Mouse (Mus musculus): ENCODE data around the gene Srd5a1.
"Not testable (repeated sequence)": the region's sequence is repeated elsewhere in the genome, so short reads cannot be mapped to it uniquely, and the experiment has no call there.

The Srd5a1 gene

DNA sequence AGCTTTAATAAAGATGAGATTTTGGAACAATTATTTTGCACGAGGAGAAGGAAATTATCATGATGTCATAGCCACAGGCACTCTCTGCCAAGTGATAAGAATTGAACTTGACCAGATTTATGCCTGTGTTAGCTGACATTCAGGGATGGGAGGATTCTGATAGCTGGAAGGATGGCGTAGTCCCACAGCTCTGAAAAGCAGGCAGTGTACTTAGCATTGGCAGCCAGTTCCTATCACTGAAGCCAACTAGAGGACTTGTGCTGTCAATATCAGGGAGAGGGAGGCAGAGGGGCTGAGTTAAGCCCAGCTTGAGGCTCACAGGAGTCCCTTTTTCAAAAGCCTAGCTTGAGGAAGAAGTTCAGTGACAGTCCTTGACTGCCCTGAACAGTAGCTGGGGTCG, 13.3 kb upstream of the Srd5a1 start:
- in situ Hi-C loops (cut with MseI, MboI), result no loop called here

DNA sequence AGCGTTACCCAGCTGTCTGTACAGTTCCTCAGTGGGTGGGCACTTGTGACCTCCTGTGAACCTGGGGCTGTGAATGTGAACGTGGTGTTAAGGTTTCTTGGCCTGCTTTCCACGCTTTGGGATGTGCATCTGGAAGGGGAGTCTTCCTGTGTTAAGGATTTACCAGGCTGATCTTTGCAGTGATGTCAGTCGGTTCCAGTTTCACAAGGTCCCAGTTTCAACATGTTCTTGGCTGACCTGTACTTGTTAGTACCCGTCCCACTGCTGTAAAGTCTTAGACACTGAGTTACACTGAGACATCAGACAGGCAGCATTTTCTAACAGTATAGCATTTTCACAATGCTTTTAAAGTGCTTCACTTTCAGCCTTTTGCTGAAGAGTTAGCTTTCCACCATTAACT, 12.6 kb upstream of the Srd5a1 start:
- in situ Hi-C loops (cut with MseI, MboI), result no loop called here

DNA sequence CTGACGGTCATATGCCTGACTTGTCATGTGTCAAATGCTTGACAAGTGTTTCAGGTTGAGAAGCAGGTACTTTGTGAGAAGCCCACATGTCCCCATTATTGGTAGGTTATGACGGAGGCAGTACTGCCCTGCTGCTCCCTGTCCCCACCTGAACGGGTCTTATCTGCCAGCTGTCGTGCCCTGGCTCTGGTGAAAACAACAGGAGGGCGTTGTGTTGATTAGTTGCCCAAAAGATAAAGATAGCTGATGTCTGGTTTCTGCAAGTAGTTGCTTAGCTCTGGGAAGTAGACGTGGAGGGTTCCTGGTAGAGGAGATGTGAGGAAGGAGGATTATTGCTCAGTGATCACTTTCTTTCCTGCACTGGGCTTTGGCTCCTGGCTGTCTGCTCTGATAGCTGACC, 5.5 kb upstream of the Srd5a1 start:
- in situ Hi-C loops (cut with MseI, MboI), result no loop called here

DNA sequence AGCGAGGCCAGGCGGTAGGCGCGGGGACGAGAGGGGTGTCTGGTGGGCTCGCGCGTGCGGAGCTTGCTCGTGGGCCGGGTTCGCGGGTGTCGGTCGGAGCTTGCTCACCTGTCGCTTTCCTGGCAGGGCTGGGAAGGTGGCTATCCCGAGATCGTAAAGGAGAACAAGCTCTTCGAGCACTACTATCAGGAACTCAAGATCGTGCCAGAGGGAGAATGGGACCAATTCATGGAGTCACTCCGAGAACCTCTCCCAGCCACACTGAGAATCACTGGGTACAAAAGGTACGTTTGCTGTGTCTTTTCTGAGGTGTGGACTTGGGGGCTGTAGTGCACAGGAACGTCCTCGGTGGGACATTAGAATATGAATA, 918 bp upstream of the Srd5a1 start:
- in situ Hi-C loops (cut with MseI, MboI), result no loop called here

DNA sequence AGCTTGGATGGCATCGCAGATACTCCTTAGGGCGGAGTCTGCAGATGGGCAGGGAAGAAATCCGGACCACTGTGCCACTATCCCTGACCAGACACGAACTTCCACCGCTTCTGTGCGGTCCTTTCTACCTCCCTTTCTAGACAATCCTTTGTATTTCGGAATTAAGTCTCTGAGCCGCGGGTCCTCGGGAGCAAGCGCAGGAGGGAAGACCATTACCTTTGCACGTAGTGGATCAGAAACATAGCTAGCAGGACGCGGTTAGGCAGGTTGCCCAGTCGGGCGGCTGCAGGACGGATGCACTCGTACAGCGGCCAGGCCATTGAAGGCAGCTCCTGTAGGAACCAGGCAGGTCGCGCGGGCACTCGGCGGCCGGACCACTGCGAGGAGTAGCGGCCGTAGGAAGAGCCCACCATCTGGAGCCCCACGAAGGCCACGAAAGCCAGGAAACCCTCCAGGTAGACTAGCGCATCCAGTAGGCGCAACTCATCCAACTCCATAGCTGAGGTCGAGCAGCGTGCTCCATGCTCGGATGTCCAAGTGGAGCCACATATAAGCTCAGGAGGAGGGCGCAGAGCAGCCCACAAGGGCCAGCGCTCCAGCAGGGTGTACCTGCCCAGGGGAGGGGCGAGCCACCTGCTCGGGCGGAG, 368 bp downstream of the Srd5a1 start:
- in situ Hi-C loops (cut with MseI, MboI), result no loop called here

DNA sequence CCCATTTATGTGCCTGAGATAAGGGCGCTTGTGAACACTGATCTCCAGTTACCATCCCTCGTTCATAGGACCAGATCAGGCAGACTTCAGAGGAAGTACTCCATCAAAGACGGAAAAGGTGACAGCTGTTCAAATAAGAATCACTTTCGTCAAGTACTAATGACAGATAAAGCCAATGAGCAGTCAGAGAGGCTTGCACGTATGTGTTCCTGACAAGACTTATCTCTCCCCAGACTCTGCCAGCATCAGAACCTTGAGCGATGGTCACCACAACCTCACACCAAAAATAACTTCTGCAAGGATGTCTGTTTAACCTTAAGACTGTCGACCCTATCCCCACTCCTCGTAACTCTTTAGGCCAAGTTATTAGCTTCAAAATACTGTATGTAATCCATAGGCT, 2.5 kb downstream of the Srd5a1 start:
- in situ Hi-C loops (cut with MseI, MboI), result no loop called here

DNA sequence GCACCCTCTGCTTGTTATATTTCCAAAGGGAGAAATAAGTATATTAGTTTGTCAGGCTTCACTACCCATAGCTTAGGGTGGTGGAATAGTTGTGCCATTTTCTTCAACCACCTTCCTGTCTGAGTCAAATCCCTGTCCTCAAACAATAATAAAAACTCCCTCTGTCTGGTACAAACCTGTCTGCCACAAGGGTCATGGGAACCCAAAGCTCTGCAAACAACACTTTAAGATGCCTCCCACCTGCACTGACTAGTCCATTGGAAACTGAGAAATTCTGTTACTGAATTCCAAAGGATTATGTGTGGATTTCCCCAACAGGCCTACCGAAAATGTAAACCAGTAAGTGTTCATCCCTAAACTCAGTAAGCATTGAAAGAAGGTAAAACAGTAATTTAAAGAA, 6.6 kb downstream of the Srd5a1 start:
- in situ Hi-C loops (cut with MseI, MboI), result no loop called here

DNA sequence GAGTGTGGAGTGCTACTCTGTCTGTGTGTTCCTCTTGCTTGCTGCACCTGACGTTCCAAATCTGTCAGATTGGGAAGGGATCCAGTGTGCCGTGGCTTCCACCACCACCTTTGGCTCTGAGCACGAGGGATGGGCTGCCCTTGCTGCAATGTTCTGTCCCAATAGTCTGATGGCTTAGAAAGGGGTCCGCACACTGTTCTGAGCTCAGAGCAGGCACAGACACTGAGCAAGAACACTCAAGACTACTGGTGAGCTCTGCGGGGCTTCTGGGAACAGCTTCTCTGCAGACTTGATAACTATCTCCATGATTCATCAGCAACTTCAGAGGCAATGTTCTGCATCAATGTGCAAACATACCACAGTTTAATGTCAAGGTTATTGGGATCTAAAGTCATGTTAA, 9.9 kb downstream of the Srd5a1 start:
- in situ Hi-C loops (cut with MseI, MboI), result no loop called here

DNA sequence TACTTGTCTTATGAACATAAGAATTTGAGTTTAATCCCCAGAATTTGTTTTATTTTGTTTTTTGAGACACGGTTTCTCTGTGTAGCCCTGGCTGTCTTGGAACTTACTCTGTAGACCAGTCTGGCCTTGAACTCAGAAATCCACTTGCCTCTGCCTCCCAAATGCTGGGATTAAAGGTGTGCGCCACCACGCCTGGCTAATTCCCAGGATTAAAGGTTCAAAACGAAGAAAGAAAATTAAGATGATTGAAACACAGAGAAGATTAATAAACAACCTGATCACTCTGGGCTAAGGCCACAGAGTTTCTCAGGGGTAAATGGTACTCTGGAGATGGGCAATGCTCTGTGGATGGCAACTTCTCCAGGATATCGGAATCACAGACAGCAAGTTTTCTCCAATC, 10.4 kb downstream of the Srd5a1 start:
- in situ Hi-C loops (cut with MseI, MboI), result not testable (repeated sequence)

DNA sequence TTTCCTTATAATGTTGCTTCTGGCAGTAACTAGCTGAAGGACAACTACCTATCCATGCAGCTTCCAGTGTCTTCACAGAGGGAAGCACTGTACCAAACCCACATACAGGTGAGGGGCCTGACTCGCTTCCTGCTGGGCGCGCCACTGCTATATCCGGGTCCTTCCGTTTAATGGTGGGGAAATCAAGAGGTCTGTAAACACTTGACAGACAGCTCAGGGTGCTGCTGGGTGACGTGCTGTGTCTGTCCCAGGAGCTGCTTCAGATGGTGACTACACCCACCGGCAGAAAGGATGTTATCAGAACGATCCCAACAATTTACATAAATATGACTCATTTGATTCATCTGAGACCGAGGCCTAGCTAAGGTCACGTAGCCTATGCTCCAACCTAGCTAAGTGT, 12.4 kb downstream of the Srd5a1 start:
- in situ Hi-C loops (cut with MseI, MboI), result no loop called here

DNA sequence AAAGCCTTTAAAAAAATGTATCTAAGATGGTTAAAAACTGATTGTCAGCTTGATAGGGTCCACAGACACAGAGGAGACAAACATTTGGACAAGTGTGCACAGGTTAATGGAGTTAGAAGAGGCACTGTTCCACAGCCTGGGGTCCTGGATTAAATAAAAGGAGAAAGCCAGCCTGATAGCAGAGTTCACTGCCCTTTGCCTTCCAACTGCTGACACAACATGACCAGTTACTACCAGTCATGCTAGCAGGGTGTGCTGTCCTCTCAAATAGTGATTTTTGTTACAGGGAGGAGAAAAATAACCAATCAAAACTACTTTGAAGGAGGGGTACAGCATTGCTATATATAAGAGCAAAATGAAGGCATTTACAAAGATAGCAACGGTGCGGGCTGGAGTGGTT, 14.7 kb downstream of the Srd5a1 start:
- in situ Hi-C loops (cut with MseI, MboI), result no loop called here

DNA sequence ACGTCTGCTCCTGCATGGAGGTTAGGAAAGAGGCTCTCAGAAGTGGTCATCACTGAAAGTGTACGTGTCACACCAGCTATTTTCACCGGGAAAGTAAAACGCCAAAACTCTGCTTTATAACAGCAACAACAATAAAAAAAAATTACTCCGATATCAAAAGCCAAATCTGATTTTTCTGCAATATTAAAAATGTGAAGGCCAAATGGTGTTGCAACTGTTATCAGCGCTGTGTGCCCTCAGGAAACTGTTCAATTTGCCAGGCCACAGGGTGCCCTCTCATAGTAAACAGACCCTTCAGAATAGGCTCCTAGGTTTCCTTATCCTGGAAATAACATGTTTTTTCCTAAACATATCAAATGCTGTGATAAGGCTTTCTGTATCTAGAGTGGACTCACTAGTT, 15.3 kb downstream of the Srd5a1 start:
- in situ Hi-C loops (cut with MseI, MboI), result no loop called here

DNA sequence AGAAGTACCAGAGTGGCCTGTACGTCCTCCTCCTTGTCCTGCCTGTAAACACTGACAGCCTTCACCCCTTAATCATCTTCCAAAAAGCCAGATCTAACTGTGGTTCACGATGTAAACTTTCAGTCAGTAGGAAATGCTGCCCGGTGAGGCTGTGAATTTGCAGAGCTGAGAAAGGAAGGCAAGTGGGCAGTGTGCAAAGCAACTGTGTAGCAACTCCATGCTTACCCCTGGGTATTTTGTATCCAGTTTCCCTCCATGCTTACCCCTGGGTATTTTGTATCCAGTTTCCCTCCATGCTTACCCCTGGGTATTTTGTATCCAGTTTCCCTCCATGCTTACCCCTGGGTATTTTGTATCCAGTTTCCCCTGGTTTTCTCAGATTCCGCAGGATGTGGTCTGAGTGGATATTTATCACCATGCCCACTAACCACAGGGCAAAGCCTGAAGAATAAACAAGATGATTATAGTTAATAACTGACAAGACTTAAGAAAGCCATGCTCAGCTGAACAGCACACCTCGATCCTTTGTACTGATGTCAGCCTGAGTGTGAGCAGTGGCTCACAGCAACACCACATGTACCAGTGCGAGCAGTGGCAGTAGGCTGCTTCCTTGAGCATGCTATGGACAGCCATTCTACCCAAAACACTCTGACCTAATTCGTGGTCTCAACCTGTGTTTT, 16.5 kb downstream of the Srd5a1 start:
- in situ Hi-C loops (cut with MseI, MboI), result no loop called here

DNA sequence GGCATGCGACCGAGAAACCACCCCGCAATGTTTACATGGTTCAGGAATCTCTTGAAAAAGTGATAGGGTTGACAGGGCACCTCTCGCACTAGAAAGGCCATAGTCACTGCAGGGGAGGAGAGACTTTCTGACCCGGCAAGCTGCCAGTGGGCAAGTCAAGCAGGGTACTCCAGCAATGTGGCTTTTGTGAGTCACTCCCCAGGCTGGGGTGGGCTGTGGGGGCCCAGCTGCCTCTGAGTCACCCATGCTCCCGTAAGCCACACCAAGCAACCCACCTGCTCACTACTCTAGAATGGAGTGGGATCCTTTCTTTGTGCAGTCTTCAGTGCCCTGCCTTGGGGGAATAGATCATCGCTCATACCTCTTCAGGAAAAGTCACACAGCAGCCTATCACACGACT, 17.8 kb downstream of the Srd5a1 start:
- in situ Hi-C loops (cut with MseI, MboI), result no loop called here

DNA sequence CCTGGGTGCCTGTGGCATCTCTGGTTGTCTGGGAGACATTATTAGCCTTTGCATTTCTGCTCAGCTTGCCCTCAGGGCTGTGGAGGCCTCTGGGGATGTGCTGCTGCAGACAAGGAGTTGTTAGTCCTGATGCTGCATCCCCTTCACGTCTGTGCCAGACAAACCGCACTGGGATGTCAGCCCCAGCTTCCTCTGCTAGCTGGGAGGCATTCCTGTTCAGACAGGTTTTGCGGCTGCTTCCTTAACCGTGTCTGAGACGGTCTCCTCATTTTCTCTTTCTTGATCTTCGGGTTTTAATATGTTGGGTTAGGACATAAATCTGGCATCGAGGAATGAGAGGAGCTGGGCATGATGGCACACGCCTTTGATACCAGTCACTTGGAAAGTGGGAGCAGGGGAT, 19.0 kb downstream of the Srd5a1 start:
- in situ Hi-C loops (cut with MseI, MboI), result no loop called here

DNA sequence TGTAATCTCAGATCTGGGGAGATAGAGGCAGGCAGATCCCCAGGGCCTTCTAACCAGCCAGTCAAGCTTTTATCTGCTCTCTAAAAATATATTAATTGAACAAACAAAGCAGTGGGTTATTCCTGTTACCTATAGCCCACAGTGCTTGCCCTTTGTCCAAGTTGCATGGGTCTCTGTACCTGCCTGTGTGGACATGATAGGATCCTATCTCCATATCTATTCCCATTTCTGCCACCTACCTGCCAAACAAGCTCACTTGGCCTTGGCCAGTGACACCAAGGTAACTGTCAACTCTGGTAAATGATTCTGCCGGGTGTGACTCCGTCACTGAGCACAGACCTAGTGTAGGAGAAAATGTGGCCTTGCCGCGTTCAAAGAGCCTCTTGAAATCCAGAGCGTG, 19.9 kb downstream of the Srd5a1 start:
- in situ Hi-C loops (cut with MseI, MboI), result no loop called here

DNA sequence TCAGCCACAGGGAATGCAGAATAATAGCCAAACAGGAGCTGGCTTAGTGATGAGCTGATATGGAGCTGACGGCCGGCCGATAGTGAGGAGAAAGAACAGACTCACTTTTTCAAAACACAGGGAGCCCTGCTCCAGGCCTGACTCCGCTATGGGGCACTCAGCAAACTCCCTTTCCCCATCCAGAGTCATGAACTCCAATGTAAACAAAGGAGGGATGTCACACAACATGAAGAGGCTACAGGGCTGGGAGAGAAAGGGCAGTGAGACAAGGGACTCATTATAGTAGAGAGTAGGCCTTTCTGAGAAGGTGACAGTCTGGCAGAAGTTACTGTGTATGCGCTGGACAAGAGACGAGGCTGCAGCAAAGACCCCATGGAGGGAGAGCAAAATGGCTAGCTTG, 23.0 kb downstream of the Srd5a1 start:
- in situ Hi-C loops (cut with MseI, MboI), result no loop called here

DNA sequence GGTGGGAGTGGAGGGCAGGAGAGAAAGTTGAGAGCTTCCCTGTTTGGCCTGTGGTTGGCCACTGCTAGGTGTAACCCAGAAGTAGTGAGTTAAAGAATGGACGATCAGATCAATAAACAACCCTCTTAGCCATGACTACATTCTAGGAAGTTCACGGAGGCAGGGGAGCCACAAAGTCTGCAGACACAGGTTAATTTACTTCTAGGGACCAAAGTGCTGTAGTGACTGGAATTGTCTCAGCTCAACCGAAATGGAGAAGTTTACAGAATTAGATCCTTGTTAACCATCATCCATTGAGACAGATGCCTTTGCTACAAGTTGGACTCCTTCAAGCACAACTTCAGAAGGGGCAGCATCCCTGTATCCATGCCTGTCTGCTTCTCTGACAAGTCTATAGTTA, 23.4 kb downstream of the Srd5a1 start:
- in situ Hi-C loops (cut with MseI, MboI), result no loop called here

DNA sequence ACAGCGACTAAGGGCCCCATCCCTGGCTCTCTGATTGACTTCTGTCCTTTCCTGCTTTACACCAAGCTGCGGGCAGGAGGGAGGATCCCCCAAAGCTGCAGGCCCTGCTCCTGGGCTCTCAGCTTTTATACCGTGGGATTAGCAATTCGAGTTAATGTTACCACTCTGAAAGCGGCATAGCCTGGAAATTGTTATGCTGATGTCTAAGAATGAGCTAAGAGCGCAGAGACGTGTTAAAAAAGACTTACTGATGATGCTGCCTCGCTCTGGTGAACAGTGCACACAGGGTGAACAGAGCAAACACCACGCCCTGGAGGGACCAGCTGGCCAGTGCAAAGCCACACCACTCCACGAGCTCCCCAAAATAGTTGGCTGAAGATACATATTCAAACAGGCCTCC, 24.9 kb downstream of the Srd5a1 start:
- in situ Hi-C loops (cut with MseI, MboI), result no loop called here

DNA sequence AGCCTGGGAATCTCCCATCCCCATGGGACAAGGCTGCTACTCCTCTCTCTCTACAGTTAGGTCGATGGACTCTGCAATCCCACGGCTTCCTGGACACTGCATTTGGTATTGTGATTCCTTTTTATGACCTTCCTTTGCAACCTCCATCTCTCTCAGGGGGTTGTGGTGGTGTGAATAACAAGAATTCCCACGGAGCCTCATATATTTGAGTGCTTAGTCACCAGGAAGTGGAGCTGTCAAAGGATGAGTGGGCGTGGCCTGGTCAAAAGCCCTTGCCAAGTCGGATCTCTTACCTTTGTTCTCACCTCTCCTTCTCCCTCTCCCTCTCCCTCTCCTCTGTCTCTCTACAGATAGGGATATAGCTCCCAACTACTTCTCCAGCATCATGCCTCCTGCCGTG, 25.4 kb downstream of the Srd5a1 start:
- in situ Hi-C loops (cut with MseI, MboI), result no loop called here

DNA sequence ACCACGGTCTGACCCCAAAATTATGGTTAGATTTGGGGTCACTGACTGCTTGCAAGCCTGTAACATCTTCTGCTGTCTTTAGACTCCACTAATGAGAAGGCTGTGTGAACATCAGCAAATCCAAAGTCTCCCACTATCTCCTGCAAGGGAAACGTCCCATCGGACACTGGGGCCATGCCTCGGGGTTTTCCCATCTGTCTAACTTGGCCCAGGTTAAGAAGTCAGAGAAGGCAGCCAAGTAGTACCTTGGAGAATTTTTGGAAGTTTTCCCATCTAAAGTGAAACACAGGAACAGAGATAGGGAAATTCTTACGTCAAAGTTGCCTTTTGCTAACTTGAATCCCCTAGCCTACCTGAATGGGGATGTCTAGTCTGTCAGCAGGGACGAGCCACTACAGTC, 27.7 kb downstream of the Srd5a1 start:
- in situ Hi-C loops (cut with MseI, MboI), result no loop called here

DNA sequence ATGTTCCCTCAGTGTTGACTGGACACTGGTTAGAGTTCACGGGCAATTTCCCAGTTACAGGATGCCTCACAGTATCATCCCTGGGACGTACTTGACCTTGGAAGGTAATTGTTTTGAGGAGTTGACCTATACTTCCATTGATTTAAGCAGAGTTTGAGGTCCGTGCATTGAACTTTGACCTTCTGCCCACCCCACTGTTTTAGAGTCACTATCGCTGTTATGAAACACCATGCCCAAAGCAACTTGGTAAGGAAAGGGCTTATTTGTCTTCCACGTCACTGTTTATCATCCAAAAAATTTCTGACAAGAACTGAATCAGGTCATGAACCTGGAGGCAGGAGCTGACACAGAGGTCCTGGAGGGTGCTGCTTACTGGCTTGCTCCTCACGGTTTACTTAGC, 28.8 kb downstream of the Srd5a1 start:
- in situ Hi-C loops (cut with MseI, MboI), result no loop called here

DNA sequence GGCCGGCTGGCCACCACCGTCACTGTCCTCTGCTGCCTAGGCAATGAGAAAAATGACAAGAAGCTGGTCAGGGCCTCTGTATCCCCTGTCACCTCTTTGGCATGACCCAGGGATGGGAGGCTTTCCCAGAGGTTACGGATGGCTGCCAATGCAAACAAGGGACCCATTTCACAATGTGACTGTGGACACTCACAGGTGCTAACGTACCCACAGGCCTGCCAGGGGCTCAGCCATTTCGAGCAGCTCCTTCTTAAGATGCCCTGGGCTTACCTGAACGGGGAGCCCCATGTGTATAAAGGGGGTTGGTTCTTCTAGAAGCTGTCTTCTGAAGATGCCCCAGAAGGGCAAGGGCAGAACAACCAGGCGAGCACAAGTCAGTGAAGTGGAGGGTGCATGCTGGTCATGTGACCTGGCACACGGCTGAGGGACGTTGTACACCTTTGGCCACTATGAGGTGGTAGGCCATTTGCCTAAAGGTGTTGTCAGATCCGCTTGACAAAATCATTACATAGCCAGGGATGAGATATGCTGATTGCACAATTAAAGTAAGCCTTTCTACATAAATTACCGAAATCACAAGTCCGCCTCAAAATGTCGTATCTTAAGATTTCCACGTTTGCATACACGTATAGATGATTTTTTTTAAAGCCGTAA, 33.9 kb downstream of the Srd5a1 start:
- in situ Hi-C loops (cut with MseI, MboI), result no loop called here

DNA sequence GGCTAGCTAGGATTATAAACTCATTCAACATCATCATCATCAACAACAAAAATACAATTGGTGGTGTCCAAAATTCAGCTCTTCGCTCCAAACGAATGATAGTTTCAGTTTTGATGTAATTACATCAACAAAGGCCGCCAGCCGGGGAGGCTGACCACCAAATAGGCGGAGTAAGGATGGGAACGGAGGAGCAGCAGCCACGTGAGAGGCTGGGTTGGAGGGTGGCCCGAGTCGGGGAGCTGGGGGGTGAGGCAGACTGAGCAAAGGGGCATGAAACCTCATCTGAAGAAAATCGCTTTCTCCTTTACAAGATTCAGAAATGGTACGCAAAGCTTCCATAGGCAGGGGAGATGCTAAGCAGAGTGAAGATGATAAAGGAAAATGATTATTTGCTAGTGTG, 34.6 kb downstream of the Srd5a1 start:
- in situ Hi-C loops (cut with MseI, MboI), result no loop called here
